Mouse (Mus musculus): Measurements from ENCODE around the gene Itpa.
"Not testable (repeated sequence)": the region's sequence is repeated elsewhere in the genome, so short reads cannot be mapped to it uniquely, and the experiment has no call there.

Gene Itpa

DNA sequence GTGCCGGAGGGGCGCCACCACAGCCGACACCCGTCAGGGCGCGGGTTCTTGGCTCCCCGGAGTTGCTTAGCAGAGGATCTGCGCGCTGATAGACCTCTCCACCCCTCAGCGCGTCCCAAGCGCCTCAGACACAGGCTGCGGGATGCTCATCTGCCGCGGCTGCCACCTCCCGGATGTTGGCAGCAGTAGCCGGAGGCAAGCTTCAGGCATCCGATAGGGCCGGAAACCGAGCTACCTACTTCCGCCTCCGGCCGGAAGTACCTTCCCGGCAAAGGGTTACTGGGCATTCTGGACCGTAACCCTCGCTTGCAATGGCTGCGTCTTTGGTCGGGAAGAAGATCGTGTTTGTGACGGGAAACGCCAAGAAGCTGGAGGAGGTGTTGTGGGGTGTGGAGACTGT is at the start of gene Itpa:
Gene Itpa (plus strand): TSS at position 52 of the 400 bp plus-strand sequence.
- DNase-seq (ENCODE audit: low spot score), result peak; percentile 86

DNA sequence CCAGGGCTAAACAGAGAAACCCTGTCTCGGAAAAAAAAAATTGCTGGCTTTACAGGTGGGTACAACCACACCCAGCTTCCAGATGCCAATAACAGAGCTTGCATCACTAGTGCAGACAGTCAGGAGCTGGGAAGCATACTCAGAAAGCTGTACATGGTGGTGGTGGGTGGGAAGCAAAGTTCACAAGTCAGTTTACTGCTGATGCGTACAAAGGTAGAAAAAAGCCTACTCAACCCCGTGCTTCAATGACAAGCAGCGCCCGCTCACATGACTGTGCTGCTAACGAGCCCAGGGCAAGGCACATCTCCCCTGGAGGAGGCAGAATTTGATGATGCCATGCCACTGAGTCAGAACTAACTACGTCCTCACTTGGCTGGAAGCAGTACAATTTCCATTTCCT is 48.4 kb upstream of the Itpa start:
- no peak for DNase-seq (ENCODE audit: low spot score)

DNA sequence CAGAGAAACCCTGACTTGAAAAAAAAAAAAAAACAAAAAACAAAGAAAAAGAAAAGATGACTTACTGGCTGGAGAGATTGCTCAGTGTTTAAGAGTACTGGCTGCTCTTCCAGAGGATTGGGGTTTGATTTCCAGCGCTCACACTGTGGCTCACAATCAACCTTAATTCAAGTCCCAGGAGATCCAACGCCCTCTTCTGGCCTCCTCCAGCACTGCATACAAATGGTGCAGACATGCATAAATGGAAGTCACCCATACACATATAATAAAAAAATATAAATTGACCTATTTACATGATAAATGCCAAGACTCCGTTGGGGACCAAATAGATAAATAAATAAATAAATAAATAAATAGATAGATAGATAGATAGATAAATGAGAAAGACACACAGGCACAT is 39.0 kb upstream of the Itpa start:
- no peak for DNase-seq (ENCODE audit: low spot score)

DNA sequence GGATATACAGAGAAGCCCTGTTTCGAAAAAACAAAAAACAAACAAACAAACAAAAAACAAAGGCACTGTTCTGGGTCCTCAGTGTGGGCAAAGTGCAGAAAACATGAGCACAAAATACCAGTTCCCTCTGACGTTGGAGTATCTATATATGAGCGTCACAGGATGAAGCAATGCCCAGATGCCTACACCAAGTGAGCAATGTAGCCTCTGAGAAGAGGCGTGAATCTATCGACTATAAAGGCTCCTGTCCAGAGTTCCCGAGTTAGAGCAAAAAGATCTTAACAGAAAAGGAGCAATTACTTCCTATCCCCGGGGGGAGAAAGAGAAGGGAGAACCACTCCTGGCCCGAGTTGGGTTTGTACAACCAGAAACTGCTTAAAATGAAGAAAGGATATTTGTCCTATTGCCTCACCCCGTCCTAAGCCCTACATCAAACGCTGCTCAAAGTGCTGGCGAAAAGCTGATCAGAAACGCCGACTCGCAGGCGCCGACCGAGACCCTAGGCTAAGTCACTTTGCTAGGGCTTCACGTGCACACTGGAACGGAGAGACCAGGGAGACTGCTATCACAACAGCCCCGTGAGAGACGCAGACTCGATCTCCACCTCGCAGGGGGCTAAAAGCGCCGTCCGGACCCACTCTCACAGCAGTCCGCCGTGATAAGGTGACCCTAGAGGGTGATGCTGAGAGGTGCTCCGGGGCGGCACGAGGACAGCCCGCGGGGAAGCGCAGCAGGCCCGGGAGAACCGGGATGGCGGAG is 38.2 kb upstream of the Itpa start:
- peak; percentile 40 for DNase-seq (ENCODE audit: low spot score)

DNA sequence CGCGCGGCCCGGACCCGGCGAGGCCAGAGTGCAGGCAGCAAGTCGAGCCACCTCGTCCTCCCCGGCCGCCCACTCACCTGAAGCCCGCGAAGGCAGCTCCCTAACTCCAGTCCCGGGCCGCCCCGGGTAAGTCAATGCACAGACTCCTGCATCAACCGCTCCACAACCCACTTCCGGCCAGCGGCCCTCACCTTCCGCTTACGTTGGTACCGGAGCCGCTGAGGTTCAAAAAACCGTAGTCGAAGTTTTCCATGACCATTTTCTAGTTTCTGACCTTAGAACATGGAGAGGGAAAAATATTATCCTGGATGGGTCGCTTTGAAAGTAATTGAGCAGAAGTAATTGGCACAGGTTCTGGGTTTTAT is 37.6 kb upstream of the Itpa start, which contains the start of the genes Fastkd5 and Ubox5:
Gene Fastkd5 (minus strand): TSS at position 189 of the 365 bp plus-strand sequence.
Gene Ubox5 (minus strand): TSS at position 200 of the 365 bp plus-strand sequence.
- peak; percentile 86 for DNase-seq (ENCODE audit: low spot score)

DNA sequence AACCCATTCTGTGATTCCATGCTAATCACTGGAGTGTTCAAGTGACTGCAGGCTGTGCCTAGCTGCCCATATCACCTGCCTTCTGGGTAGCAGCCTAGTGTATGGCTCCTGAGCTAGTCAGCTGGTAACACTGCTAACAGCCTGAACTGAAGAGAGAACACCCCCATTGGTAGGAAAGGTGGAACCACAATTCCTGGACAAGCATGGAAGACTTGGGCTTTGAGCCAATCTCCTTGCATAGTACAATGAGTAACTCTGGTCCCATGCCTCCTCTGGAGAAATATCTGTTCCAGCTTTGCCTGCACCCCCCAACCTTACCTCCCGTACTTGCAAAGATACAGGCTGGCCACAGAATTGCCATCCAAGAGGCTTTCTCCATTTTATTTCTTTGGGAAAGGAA is 35.0 kb upstream of the Itpa start:
- DNase-seq (ENCODE audit: low spot score), result no peak

DNA sequence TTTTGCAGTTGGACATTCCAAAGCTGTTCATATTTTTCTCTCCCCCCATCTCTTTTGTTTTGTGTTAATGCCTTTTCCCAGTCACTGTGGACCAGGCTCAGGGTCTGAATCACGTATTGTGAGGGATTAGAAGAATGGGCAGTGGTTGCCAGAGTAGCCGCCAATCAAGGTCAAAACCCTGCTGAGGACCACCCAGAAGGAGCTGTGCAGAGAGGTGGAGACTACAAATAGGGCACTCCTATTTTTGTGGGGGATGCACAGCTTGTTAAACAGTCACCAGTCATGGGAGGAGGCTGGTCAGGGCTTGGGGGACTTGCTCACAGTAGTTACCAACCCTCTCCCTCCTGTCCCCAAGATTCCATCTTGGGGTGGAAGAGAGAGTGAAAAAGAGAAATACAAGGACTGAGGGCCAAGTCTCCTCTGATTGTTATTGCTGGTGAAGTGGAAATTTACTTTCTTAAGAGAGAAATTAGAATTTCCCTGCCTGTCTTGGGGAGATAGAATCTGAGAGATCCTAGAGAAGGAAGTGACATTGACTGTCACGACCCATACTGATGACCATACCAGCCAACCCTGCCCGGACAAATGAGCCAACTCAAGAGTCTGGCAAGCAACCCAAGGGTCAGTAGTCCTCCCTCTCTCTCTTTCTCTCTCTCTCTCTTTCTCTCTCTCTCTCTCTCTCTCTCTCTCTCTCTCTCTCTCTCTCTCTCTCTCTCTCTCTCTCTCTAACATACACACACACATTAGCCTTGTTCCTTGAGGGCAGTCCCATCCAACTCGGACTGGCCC is 34.3 kb upstream of the Itpa start:
- DNase-seq (ENCODE audit: low spot score), result no peak

DNA sequence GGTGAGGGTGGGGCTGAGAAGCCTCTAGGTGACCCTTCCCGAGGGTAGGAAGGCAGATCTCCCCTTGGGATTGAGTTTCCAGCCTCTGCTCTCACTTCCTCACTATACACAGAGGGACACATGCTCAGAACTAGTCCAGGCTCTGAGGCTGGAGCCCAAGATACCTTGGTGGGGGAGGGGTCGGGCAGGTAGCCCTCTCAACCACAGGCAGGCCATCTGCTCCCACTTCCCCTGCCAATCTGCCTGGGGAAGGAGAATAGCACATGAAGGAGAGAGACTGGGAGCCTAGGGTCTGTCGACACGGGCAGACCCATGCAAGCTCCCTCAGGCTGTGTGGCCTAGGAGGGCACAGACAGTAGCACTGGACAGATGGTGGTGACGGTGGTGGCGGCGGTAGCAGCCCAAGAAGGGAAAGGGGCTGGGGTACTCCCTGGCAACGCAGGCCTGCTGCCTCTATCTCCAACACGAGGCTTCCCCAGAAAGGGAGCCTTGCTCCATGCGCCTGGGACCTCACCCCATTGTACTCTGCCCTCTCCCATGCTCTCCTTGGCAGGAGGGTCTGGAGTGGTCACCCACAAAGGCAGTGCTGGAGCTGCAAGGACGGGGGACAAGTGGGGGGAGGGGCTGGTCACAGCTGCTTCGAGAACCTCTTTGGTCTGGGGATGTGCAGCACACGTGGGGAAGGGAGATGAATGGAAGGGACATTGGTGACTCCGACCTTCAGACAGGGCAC is 33.2 kb upstream of the Itpa start:
- no peak for DNase-seq (ENCODE audit: low spot score)

DNA sequence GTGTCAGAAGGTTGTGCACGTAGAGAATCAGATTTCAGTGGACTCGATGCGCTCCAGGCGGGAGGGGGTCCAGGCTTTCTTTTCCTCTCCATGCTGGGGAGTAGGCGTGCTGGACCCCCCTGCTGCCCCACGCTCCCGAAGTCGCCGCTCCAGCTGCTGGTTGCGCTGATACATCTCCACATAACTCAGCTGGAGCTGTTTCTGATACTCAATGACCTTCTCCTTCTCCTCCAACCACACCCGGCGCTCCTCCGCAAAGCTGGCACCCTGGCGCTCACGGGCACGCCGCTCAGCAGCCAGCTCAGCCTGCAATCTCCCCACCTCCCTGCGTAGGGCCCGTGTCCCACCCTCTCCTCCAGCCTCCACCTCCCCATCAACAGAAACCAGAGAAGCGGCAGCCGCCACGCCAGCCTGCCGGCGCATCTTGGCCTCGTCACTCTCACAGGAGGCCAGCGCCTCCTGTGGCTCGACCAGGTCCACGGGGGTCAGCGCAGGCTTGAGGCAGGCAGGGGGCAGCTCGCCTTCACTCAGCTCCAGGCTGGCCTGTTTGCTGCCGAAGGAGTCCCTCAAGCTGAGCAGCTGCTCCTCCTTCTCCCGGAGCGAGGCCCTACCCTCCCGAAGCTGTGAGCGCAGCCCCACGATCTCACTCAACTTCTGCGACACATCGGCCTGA is 32.5 kb upstream of the Itpa start:
- no peak for DNase-seq (ENCODE audit: low spot score)

DNA sequence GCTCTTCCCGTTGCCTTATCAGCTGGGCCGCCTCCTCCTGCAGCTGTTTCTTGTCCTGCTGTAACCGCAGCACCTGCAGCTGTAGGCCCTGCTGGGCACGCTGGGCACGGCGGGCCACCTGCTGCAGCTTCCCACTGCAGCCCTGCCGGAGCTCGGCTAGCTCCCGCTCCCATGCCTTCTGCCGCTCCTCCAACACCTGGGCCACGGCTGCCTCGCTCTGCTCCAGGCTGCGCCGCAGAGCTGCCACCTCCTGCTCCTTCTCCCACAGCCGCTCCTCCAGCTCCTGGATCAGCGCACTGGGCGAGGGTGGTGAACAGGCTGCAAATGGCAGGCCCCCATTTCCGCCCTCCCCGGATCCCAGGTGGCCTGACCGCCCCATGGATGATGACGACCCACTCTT is 31.6 kb upstream of the Itpa start:
- no peak for DNase-seq (ENCODE audit: low spot score)

DNA sequence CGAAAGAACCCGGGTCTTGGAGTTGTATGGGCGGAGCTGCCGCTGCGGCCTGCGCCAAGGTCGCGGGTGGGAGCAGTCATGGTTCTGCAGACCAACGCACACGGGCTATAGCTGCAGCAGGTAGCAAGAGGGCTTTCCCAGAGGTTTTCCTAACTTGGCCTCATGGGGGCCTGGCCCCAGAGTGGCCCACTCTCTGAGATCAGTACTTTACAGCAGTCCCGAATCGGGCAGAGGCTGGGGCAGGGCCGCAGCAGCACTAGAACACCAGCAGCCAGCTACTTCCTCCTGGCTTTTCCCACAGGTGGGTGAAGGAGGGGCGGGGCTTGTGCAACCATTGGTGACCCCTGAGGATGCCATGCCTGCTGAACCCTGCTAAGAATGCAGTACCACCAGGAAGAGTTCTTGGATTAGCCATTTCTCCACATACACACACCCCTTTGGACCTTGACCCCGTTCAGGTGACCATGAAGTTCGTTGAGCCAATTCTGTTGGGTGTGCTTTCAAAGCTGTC is 29.3 kb upstream of the Itpa start:
- DNase-seq (ENCODE audit: low spot score), result no peak

DNA sequence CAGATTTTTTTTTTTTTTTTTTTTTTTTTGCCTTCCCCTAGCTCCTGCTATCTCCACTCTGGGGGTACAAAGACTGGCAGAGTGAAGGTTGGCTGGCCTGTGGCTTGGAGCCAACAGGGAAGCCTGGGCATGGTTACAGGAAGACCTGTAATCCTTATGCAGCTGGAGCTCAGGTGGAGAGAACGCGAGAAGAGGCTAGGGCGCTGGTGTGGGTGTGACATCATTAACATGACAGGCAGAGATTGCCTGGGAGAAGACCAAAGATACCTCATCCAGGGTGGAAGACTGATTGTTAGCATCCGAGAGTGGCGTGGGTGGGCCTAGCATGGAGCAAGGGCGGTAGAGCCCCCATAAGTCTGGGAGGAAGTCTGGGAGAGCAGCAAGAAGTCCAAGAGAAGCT is 28.1 kb upstream of the Itpa start:
- DNase-seq (ENCODE audit: low spot score), result no peak

DNA sequence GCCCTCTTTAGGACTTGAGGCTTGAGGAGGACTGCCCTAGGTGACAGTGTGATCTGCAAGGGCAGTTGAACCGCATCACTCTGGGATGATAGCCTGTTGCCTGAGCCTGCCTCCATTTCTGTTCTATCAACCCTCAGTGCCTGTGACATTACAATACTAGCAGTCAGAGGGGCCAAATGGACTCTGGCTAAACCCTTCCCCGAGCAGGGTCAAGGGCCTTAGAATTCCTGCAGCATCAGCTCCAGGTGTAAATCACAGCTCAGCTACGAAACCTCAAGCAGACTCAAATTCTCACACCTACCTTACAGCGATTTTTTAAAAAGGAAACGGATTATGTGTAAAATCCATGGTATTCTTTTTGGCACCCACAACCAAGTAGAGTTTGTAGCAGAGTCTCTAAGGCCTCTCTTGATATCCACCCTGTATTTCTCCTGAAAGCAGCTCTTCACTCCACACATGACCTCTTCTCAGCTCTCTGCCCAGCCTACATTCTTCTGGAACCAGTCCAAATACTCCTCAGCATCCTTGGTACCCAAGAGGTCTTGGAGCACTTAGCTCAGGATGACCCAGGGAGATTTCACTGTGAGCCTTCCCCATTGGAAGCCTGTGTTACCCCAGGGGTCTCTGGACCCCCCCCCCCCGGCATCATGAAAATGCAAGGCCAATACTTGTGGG is 25.9 kb upstream of the Itpa start:
- peak; percentile 34 for DNase-seq (ENCODE audit: low spot score)

DNA sequence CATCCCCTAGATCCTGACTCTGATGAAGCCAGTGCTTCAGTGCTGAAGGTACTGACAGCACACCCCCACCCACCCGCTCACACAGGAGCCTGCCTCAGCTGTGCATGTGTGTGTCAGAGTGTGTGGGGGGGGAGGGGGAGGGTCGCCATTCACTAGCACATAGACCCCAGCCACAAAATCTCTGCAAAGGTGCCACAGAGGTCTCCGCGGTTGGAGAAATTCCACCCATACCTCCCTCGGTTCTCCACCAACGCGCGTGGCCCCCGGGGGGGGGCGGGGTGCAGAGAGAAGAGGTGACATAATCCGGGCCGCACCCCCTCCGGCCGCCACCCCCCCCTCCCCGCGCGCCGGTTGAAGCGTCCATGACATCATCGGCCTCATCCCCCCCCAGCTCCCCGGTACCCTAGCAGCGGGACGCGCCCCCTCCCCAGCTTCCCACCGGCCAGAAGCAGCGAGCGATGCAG is 25.2 kb upstream of the Itpa start:
- DNase-seq (ENCODE audit: low spot score), result peak; percentile 23

DNA sequence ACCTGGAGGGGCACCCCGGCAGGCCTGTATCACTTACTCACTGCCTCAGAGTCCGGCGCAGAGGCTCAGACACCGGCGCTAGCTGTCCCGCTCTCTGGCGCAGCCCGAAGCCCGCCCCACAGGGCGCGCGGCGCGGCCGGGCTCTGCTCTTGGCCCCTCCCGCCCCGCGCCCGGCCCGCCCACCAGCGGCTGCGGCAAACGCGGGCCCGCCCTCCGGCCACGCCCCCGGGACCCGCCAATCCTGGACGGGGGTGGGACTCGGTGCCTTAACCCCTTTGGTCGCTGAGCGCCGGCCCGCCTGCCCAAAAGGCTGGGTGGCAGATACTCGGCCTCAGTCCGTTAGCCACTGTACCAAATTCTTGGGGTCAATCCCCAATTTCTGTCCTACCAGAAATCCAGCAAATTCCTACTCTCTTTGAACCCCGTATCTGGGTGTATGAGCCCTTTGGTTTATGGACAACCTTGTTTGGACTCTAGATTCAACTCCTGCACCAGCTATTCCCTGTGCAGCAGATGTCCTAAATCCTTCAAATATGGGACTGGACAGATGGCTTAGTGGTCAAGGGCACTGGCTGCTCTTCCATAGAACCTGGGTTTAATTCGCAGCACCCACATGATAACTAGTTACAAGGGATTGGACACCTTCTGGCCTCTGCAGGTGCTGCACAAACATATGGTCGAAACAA is 24.6 kb upstream of the Itpa start, which contains the start of gene Lzts3:
Gene Lzts3 (minus strand): TSS at position 120 of the 686 bp plus-strand sequence.
- peak; percentile 91 for DNase-seq (ENCODE audit: low spot score)

DNA sequence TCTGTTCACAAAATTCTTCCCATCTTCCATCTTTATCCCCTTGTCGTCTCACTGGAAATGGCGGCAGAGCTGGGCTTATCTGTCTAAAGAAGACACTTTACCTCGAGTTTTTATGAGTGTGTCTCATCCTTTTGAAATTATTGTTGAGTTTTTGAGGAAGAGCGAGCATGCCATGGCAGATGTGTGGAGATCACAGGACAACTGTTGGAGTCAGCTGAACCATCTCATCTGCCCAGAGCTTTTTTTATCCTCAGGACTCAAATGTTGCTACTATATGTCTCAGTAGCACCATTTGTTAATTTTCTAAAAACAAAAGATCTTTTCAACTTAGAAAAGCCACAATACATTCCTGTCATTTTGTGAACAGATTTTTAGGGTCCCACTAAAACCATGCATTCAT is 22.2 kb upstream of the Itpa start:
- no peak for DNase-seq (ENCODE audit: low spot score)

DNA sequence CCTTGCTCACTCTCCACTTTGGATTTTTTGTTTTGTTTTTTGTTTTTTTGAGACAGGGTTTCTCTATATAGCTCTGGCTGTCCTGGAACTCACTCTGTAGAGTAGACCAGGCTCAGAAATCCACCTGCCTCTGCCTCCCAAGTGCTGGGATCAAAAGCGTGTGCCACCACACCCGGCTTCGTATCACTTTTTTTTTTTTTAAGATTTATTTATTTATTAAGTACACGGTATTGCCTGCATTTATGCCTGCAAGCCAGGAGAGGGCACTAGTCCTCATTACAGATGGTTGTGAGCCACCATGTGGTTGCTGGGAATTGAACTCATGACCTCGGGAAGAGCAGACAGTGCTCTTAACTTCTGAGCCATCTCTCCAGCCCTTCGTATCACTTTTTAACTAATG is 18.4 kb upstream of the Itpa start:
- DNase-seq (ENCODE audit: low spot score), result not testable (repeated sequence)

DNA sequence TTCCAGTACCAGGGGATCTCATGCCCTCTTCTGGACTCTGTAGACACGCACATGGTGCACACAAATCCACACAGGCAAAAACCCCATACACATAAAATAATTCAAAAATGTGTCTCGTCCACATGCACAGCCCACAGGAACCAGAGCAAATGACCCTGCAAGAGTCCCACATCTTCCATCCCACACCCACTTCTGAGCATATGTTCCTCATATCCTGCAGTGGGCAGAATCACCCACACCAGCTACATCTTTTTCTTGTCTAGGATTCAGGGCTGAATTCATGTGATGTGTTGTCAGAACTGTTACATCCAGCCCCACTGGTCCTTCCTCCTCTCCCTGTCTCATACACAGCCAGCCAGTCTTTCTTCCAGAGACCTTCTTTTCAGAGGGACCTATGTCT is 14.1 kb upstream of the Itpa start:
- no peak for DNase-seq (ENCODE audit: low spot score)

DNA sequence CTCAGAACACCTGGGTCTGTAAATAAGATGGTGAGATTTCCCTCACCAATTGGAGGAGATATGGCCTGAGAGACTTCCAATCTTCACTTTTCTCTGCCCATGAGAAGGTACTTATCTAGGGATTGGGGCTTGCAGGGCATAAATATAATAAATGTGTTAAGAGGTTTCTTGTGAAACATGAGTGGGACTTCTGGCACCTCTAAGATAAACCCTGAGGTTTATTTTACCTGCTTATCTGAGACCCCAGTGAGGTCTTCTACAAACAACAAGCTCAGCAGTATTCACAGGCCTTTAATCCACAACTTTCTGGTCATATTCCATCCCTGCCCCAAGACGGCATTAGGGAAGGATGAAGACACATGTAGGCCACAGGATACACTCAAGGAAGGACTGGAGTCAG is 13.7 kb upstream of the Itpa start:
- no peak for DNase-seq (ENCODE audit: low spot score)

DNA sequence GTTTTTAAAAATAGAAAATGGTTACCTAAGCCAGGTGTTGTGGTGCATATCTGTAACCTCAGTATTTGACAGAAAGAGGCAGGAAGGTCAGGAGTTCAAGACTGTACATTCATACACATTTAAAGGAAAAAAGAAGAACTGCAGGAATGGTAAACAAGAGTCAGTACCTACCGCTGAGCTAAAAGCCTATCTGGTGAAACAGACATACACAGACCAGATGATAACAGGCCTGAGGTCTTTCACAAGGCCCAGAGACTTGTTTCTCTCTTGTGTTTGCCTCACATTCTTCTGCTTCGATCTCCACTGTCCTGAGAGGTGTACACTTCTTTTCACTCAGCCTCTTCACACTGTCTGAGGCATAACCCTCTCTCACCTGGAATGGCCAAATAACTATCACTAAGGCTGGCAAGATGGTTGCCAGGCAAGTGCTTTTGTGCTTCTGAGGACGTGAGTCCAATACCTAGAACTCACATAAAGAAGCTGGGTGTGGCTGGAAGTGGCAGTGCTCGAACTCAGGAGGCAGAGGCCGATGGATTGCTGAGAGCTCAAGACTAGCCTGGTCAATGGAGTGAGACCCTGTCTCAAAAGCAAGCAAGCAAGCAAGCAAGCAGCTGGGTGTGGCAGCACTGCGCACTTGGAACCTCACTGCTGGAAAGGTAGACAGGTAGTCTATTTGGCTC is 11.6 kb upstream of the Itpa start:
- DNase-seq (ENCODE audit: low spot score), result no peak

All from MN1 (cell line).